Mouse (Mus musculus) heart, postnatal 10 days (tissue): Measurements from ENCODE around the gene Serpinb8. TPM values are rescaled to one million over a fixed set of nuclear protein-coding genes. Genes with fewer than 3 reads are reported as not detected.

Experiments
- DNase-seq, 2 experiments: peaks; one replicate each; pipeline ENCODE4 v3.0.0; 2021
- intact Hi-C: fragments of 180-260 bp; cut with DNase I; formaldehyde crosslinking; loops from one replicate; pipeline ENCODE4 v1.15.1; 2025
- total RNA-seq, 2 experiments: library from RNA; stranded (reverse); gene quantifications; 2 replicates each; pipeline ENCODE4 v1.2.3; 2021

Serpinb8 gene
- total RNA-seq, 2 experiments from 2014 or later, result 3.1 to 6.3 TPM

DNA sequence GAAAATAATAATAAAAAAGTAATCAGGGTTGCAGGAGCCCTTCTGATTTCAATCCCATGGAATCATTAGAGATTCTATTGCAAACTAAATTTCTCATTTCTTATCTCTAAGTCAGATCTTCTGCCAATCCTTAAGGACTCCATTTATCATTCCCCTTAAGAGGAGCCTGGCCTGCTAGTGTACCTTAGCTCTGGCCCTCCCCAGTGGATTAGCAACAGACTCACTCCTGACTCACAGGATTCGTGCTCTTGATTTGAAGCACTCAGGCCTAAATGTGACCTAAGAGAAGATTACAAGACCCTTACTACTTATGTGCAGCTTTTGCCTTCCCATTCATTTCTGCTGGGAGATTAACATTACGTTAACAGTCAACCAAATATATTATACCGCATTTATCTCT, 48.7 kb downstream of the Serpinb8 start:
- DNase-seq, result no peak
- intact Hi-C loops, result loop anchor here (5.0 kb wide), 1 partner anchor 1189 kb away; no protein-coding TSS in a partner anchor

DNA sequence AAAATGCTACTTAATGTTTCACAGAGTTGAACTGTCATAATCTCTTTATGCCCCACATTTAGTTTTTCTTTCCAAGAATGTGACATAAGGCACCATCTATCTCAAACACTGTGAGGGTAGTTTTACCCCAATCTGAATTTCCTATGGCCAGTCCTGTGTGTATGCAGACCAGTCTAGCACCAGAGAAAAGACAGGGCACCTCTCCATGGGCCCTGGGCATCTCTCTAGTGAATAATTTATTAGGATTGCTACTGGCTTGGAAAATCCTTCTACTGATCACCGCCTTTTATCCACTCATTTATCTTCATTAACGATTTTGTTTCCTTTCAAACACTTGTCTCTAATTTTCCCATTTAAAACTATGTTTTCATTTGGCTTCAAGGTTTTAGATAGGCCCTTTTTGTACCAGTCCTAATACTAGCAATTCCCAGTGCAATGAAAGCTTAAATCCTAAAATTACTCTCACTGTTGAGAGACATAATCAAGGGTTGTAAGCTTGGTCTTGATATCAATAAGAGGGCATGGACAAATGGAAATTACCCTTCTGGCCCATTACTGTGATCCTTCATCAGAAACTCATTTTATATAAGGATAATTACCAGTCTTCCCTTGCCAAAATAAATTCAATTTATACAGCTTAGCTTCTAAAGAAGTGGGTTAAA, 52.8 kb downstream of the Serpinb8 start:
- intact Hi-C loops, result no loop called here
- DNase-seq, result no peak

DNA sequence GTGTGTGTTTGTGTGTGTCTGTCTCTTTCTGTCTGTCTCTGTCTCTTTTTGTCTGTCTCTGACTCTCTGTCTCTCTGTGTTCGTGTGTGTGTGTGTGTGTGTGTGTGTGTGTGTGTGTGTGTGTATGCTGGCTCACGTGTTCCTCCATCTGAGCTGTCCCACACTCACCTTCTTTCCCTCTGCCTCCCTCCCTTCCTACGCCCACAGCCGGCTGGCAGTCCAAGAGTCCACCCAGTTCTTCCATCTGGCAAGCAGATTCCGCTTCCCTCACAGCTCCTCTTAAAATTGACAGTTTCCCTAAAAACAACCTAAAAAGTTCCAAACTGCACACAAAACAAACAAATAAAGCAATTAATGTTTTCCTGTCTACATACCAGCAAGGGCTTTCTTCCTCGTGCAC, 55.3 kb downstream of the Serpinb8 start:
- no peak for DNase-seq
- intact Hi-C loops, result no loop called here

DNA sequence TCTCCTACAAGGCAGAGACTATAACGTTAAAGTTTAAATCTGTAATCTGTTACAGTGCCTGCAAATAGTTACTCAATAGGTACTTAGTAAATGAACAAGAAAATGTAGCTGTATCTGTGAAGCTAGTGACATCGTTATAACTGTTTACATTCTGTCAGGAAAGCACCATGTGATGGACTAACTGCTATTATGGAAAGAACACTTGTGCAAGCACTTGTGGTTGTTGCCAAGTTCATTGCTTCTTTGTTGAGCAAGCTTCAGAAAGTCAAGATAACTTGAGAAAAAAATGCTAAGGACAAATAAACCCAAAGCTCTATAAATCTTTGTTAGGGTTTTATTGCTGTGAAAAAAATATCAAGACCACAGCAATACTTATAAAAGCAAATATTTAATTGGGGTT, 67.9 kb downstream of the Serpinb8 start:
- intact Hi-C loops, result no loop called here
- no peak for DNase-seq

Other genes with a start within 250 kb of the Serpinb8 start
- not detected for gene Serpinb11, start 228.8 kb upstream of the Serpinb8 start, total RNA-seq
- not detected for gene Serpinb7, start 190.4 kb upstream of the Serpinb8 start, total RNA-seq
- gene Serpinb2, start 78.6 kb upstream of the Serpinb8 start, total RNA-seq, result under 1 TPM in 1 of 2 experiments, not detected in 1; 0.57 TPM